29 mouse cellular contexts compared by ENCODE assay signal in genomic region chr17:28624841-28625240, GRCm38 (mm10). TPM values are rescaled to one million over a fixed set of nuclear protein-coding genes. Genes with fewer than 3 reads are reported as not detected.
DNase-seq lines count a peak whose midpoint lies in the region; ATAC-seq and TF ChIP-seq lines count a peak whose summit lies in the region.
"Had no signal": no experiment of that assay in that cellular context is flagged by ENCODE, and none has a peak within 500 bp of the region (broad histone marks: within the 10 kb centered on the region; RNA-seq: fewer than 3 reads in every experiment).

No protein-coding gene starts in this region.

- H3K4me3 ChIP-seq in cortical plate, adult 2 months (ENCODE audit: insufficient read depth, low read length): no peak overlapping the region
- no peak overlapping the region for H3K4me3 ChIP-seq in hindbrain, embryonic 12.5 days
- H3K4me3 ChIP-seq: heart, embryonic 15.5 days; limb, embryonic 10.5 days; limb, embryonic 15.5 days; liver, embryonic 13.5 days had no signal

- H3K4me2 ChIP-seq in hindbrain, embryonic 12.5 days (replicated peaks): no peak overlapping the region
- H3K4me2 ChIP-seq: heart, embryonic 15.5 days; limb, embryonic 15.5 days; liver, embryonic 13.5 days had no signal

- H3K4me1 ChIP-seq in cortical plate, adult 2 months (ENCODE audit: control insufficient read depth, insufficient read depth, low read length): peaks cover 21% of the 10 kb centered on the region
- peaks cover 14% of the 10 kb centered on the region for H3K4me1 ChIP-seq in hindbrain, embryonic 12.5 days

- H3K9ac ChIP-seq in hindbrain, embryonic 12.5 days: no peak overlapping the region
- H3K9ac ChIP-seq: heart, embryonic 15.5 days; limb, embryonic 15.5 days; liver, embryonic 13.5 days had no signal

- peak overlapping the region; percentile 67; the same call in 1 of the 2 replicates for H3K27ac ChIP-seq in cortical plate, adult 2 months (ENCODE audit: insufficient read depth, low read length)
- H3K27ac ChIP-seq in hindbrain, embryonic 12.5 days: no peak overlapping the region
- H3K27ac ChIP-seq: heart, embryonic 15.5 days; kidney, postnatal 0 days; limb, embryonic 10.5 days; liver, embryonic 13.5 days; macrophage had no signal

- peak; percentile 22; the same call in 1 of the 2 replicates for ATAC-seq in frontal cortex, adult (ENCODE audit: low TSS enrichment)
- ATAC-seq in hindbrain, embryonic 12.5 days (ENCODE audit: low FRiP score): no peak
- ATAC-seq: forebrain, embryonic 14.5 days; intestine, embryonic 16.5 days; lung, postnatal 0 days had no signal

- DNase-seq in frontal cortex, postnatal 25 days (ENCODE audit: low spot score in 2 of 2): no peak
- peak; percentile 65 for DNase-seq in right cerebral cortex, adult 18-20 months
- no peak for DNase-seq in right cerebral cortex, postnatal 14 days
- no peak for DNase-seq in heart, adult 8-10 months (ENCODE audit: low spot score)
- DNase-seq: adrenal gland, postnatal 25 days; cerebellum, adult 18-20 months; cerebellum, postnatal 10 days; gastrocnemius, postnatal 10 days; kidney, adult 8-10 months; kidney, postnatal 4 days; liver, embryonic 13.5 days; lung, adult 18-20 months; midbrain, embryonic 14.5 days; thymus, postnatal 14 days had no signal

- H3K9me3 ChIP-seq in hindbrain, embryonic 12.5 days (replicated peaks): no peaks in the 10 kb centered on the region
- H3K9me3 ChIP-seq: heart, embryonic 15.5 days; limb, embryonic 10.5 days; limb, embryonic 15.5 days; liver, embryonic 13.5 days had no signal

- peaks cover 4% of the 10 kb centered on the region for H3K36me3 ChIP-seq in hindbrain, embryonic 12.5 days

- WGBS in hindbrain, embryonic 12.5 days: 86% methylated on average over 2 of the region's 2 CpGs

- no peak for TF ChIP-seq CTCF in cortical plate, adult 2 months (IDR thresholded peaks at IDR 0.05; ENCODE audit: extremely low read depth, insufficient read depth, low read length)

- no peak for TF ChIP-seq POLR2A in cortical plate, adult 2 months (IDR thresholded peaks at IDR 0.05; ENCODE audit: extremely low read depth, insufficient read depth, low read length)

- no peaks in the 10 kb centered on the region for H3K27me3 ChIP-seq in hindbrain, embryonic 12.5 days
- H3K27me3 ChIP-seq: heart, embryonic 15.5 days; limb, embryonic 15.5 days; liver, embryonic 13.5 days had no signal

RNA-seq across cellular contexts. Expression of gene Srpk1, which starts 2.3 kb away (rescaled TPM):
- polyA plus RNA-seq in cortical plate, adult 2 months (2012; rRNA removed): 68.5 and 70.7 TPM in 2 replicates
- 100 and 105 TPM in 2 replicates for polyA plus RNA-seq in hindbrain, embryonic 12.5 days (2016; fragmentation: Nextera tagmentation; extraction: Ambion mirVana)
- 10 to 100 TPM; 30.8 to 38.3 (median 35.2) TPM for total RNA-seq in heart, adult 8-10 months (2022)

RNA-seq across cellular contexts. Expression of gene Lhfpl5, which starts 49.4 kb away (rescaled TPM):
- polyA plus RNA-seq in cortical plate, adult 2 months (2012; rRNA removed): 4.5 and 5.1 TPM in 2 replicates
- polyA plus RNA-seq in hindbrain, embryonic 12.5 days (2016; fragmentation: Nextera tagmentation; extraction: Ambion mirVana): 2.0 and 3.4 TPM in 2 replicates
- total RNA-seq in heart, adult 8-10 months (2022): not detected
- total RNA-seq: common myeloid progenitor, adult 5-6 weeks; gastrocnemius, postnatal 10 days; heart, postnatal 25 days; monocyte, adult 5-6 weeks had no signal
- polyA plus RNA-seq: gonadal fat pad, adult 2 months; kidney, postnatal 0 days; liver, embryonic 13.5 days; macrophage had no signal
